ENCODE assay signal across 8 mouse cellular contexts in genomic region chr11:6547037-6547680, GRCm38 (mm10). TPM values are rescaled to one million over a fixed set of nuclear protein-coding genes. Genes with fewer than 3 reads are reported as not detected.
DNase-seq lines count a peak whose midpoint lies in the region; ATAC-seq and TF ChIP-seq lines count a peak whose summit lies in the region.

No protein-coding gene starts in this region.

- DNase-seq in NIH3T3 (ENCODE audit: low read depth), result peak; percentile 63
- peak; percentile 60 to 68 for DNase-seq in cerebellum, postnatal 14 days
- DNase-seq in gastrocnemius, adult 2 months, result peak; percentile 83
- peak; percentile 41 for DNase-seq in hindbrain, embryonic 14.5 days (ENCODE audit: low spot score)
- peak; percentile 46 to 54 for DNase-seq in left cerebral cortex, adult 2 months (ENCODE audit: extremely low spot score in 1 of 2, low spot score in 2 of 2)
- DNase-seq in retina, postnatal 1 day, result peak; percentile 69
- DNase-seq in thymus, postnatal 4 days, result peak; percentile 80

- no peaks in the 10 kb centered on the region for H3K27me3 ChIP-seq in hindbrain, embryonic 14.5 days (ENCODE audit: control insufficient read depth, insufficient read depth, low read length)

- peaks cover 4% of the 10 kb centered on the region; the same call in 1 of the 2 replicates for H3K36me3 ChIP-seq in hindbrain, embryonic 14.5 days (replicated peaks; ENCODE audit: control insufficient read depth, insufficient read depth)

- ATAC-seq in hindbrain, embryonic 14.5 days (ENCODE audit: low FRiP score), result no peak; the same call in none of the 2 replicates
- peak; percentile 73 for ATAC-seq in megakaryocyte, adult 5-6 weeks (ENCODE audit: poor library complexity, severe bottlenecking)

- H3K27ac ChIP-seq in gastrocnemius, adult 2 months, result peak overlapping the region; percentile 97
- H3K27ac ChIP-seq in hindbrain, embryonic 14.5 days, result peak overlapping the region; percentile 93
- peak overlapping the region; percentile 90 for H3K27ac ChIP-seq in left cerebral cortex, adult 2 months

- peaks cover 14% of the 10 kb centered on the region for H3K4me1 ChIP-seq in hindbrain, embryonic 14.5 days (replicated peaks; ENCODE audit: control insufficient read depth, insufficient read depth, low read length)

- no peaks in the 10 kb centered on the region for H3K9me3 ChIP-seq in hindbrain, embryonic 14.5 days (ENCODE audit: control insufficient read depth, low read length)

- under 1% methylated on average over 34 of the region's 41 CpGs for WGBS in hindbrain, embryonic 14.5 days

- H3K4me2 ChIP-seq in hindbrain, embryonic 14.5 days (replicated peaks), result peak overlapping the region; percentile 75

- intact Hi-C loops in gastrocnemius, adult 2 months (cut with DNase I), result loop anchor here (5.0 kb wide), 1 partner anchor 80 kb away; the partner anchor contains the start of gene Tbrg4
- intact Hi-C loops in left cerebral cortex, adult 2 months (cut with DNase I), result loop anchor here (1.0 kb wide), 1 partner anchor 71 kb away; no protein-coding TSS in a partner anchor

- peak overlapping the region; percentile 92 for H3K4me3 ChIP-seq in gastrocnemius, adult 2 months
- peak overlapping the region; percentile 75 for H3K4me3 ChIP-seq in hindbrain, embryonic 14.5 days (replicated peaks; ENCODE audit: low read length)
- H3K4me3 ChIP-seq in left cerebral cortex, adult 2 months, result peak overlapping the region; percentile 88

- no peak for TF ChIP-seq CTCF in gastrocnemius, adult 2 months (IDR thresholded peaks at IDR 0.05)
- no peak for TF ChIP-seq CTCF in left cerebral cortex, adult 2 months (IDR thresholded peaks at IDR 0.05)

- peak overlapping the region; percentile 80 for H3K9ac ChIP-seq in hindbrain, embryonic 14.5 days

RNA-seq across cellular contexts. Expression of gene Ccm2, which starts 0.5 kb away (rescaled TPM):
- 10 to 100 TPM; 20.8 to 23.8 TPM for total RNA-seq in gastrocnemius, adult 2 months (2021)
- polyA plus RNA-seq in hindbrain, embryonic 14.5 days (2014; fragmentation: Nextera tagmentation; extraction: Ambion mirVana), result 89.0 and 89.4 TPM in 2 replicates
- total RNA-seq in left cerebral cortex, adult 2 months (2021), result 10 to 100 TPM; 51.3 to 69.5 TPM
- total RNA-seq in megakaryocyte, adult 5-6 weeks (2015), result 32.2 and 32.4 TPM in 2 replicates
- total RNA-seq in megakaryocyte, adult 5-6 weeks (2017), result 63.5 and 63.9 TPM in 2 replicates

RNA-seq across cellular contexts. Expression of gene Myo1g, which starts 26.4 kb away (rescaled TPM):
- total RNA-seq in gastrocnemius, adult 2 months (2021), result under 1 TPM; 0.36 to 0.56 TPM
- 0.31 and 0.74 TPM in 2 replicates for polyA plus RNA-seq in hindbrain, embryonic 14.5 days (2014; fragmentation: Nextera tagmentation; extraction: Ambion mirVana)
- under 1 TPM; 0.40 to 0.48 TPM for total RNA-seq in left cerebral cortex, adult 2 months (2021)
- 161 and 175 TPM in 2 replicates for total RNA-seq in megakaryocyte, adult 5-6 weeks (2015)
- 182 and 197 TPM in 2 replicates for total RNA-seq in megakaryocyte, adult 5-6 weeks (2017)

RNA-seq across cellular contexts. Expression of gene Nacad, which starts 58.7 kb away (rescaled TPM):
- under 1 TPM; 0.28 to 0.38 TPM for total RNA-seq in gastrocnemius, adult 2 months (2021)
- polyA plus RNA-seq in hindbrain, embryonic 14.5 days (2014; fragmentation: Nextera tagmentation; extraction: Ambion mirVana), result 75.2 and 75.9 TPM in 2 replicates
- total RNA-seq in left cerebral cortex, adult 2 months (2021), result 10 to 100 TPM; 41.4 to 43.8 TPM
- total RNA-seq in megakaryocyte, adult 5-6 weeks (2015), result 0.23 TPM in 1 of 2 replicates, not detected in the other
- not detected in 2 replicates for total RNA-seq in megakaryocyte, adult 5-6 weeks (2017)

Comparison
In these comparisons a context has a peak if more than half of its experiments do, and no peak if none do; other contexts are left out.
1. RNA of gene Myo1g, which starts 26.4 kb away (total RNA-seq): 161 to 197 TPM in megakaryocyte, adult 5-6 weeks; 0.36 to 0.56 TPM in gastrocnemius, adult 2 months and 0.40 to 0.48 TPM in left cerebral cortex, adult 2 months; every median in the first group is over 100 times any median in the second.
2. RNA of gene Nacad, which starts 58.7 kb away (total RNA-seq): 41.4 to 43.8 TPM in left cerebral cortex, adult 2 months; 0.28 to 0.38 TPM in gastrocnemius, adult 2 months and 0.23 TPM in megakaryocyte, adult 5-6 weeks; every median in the first group is over 10 times any median in the second.
3. Peak in every context shown above with its lines, with median percentiles within 50 percentile points of each other: DNase-seq, H3K27ac ChIP-seq and H3K4me3 ChIP-seq.